Mouse (Mus musculus): ENCODE results near the gene Kcnq2. TPM values are rescaled to one million over a fixed set of nuclear protein-coding genes. Genes with fewer than 3 reads are reported as not detected.

Kcnq2 gene
- total RNA-seq, 1 experiment: 4.6 TPM

DNA sequence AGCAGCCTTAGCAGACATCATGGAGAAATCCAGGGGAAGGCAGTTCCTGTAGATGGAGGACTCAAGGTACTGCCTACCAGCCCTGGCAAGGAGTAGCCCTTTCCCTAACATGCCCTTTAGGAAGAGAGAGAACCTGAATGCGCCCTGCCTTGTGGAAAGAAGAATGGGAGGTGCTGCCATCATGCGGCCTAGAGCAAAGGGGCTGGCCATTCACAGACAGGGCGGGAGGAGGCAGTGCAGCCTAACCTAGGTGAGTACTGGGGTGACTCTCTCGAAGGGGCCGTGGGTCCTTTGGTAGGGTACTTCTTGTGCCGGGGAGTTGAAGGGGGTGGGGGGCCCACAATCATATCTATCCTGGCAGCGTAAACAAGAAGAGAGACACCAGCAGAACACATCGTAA lies 50.1 kb downstream of the Kcnq2 start:
- in situ Hi-C loops (cut with MboI; ENCODE audit: low sequenced_read_pairs in 2 of 2, unreplicated experiment in 2 of 2): no loop called here
- no peak overlapping the region for H3K27ac ChIP-seq (ENCODE audit: insufficient read depth, low read depth, low read length, poor library complexity, severe bottlenecking)
- no peak for TF ChIP-seq ZC3H11A (IDR thresholded peaks at IDR 0.05; ENCODE audit: borderline replicate concordance, low read depth, low read length)
- no peak for TF ChIP-seq CHD2 (IDR thresholded peaks at IDR 0.05; ENCODE audit: low read depth, low read length)
- no peak for TF ChIP-seq MAFK (IDR thresholded peaks at IDR 0.05; ENCODE audit: insufficient read depth, low read depth, low read length)
- TF ChIP-seq HCFC1 (IDR thresholded peaks at IDR 0.05; ENCODE audit: borderline replicate concordance, insufficient read depth, low read length): no peak
- TF ChIP-seq ZNF384 (IDR thresholded peaks at IDR 0.05; ENCODE audit: low read depth, low read length): no peak
- no peaks in the 10 kb centered on the region for H3K36me3 ChIP-seq (ENCODE audit: control insufficient read depth, insufficient read depth, low read length, poor library complexity, severe bottlenecking)
- no peak for DNase-seq (ENCODE audit: low read depth, low spot score)
- H3K4me1 ChIP-seq (ENCODE audit: control insufficient read depth in 2 of 2, insufficient read depth in 2 of 2, low read length in 2 of 2, poor library complexity in 1 of 2): no peaks in the 10 kb centered on the region
- no peaks in the 10 kb centered on the region for H3K9me3 ChIP-seq (ENCODE audit: control insufficient read depth, insufficient read depth, low read depth, low read length)
- no peak overlapping the region for H3K9ac ChIP-seq (ENCODE audit: insufficient read depth, low read depth, low read length, poor library complexity, severe bottlenecking)
- H3K4me3 ChIP-seq (ENCODE audit: insufficient read depth in 1 of 2, low read depth in 1 of 2, low read length in 2 of 2, poor library complexity in 1 of 2, severe bottlenecking in 1 of 2): no peak overlapping the region

- H3K9me3 ChIP-seq (ENCODE audit: control insufficient read depth, insufficient read depth, low read depth, low read length): no peaks in the 10 kb centered on the region
- in situ Hi-C loops (cut with MboI; ENCODE audit: low sequenced_read_pairs in 2 of 2, unreplicated experiment in 2 of 2): no loop called here
- H3K36me3 ChIP-seq (ENCODE audit: control insufficient read depth, insufficient read depth, low read length, poor library complexity, severe bottlenecking): no peaks in the 10 kb centered on the region
- H3K9ac ChIP-seq (ENCODE audit: insufficient read depth, low read depth, low read length, poor library complexity, severe bottlenecking): no peak overlapping the region
- H3K4me3 ChIP-seq (ENCODE audit: insufficient read depth in 1 of 2, low read depth in 1 of 2, low read length in 2 of 2, poor library complexity in 1 of 2, severe bottlenecking in 1 of 2): no peak overlapping the region
- DNase-seq (ENCODE audit: low read depth, low spot score): no peak
- no peak overlapping the region for H3K27ac ChIP-seq (ENCODE audit: insufficient read depth, low read depth, low read length, poor library complexity, severe bottlenecking)
- H3K4me1 ChIP-seq (ENCODE audit: control insufficient read depth in 2 of 2, insufficient read depth in 2 of 2, low read length in 2 of 2, poor library complexity in 1 of 2): no peaks in the 10 kb centered on the region
- TF ChIP-seq ZNF384 (IDR thresholded peaks at IDR 0.05; ENCODE audit: low read depth, low read length): no peak
- TF ChIP-seq ZC3H11A (IDR thresholded peaks at IDR 0.05; ENCODE audit: borderline replicate concordance, low read depth, low read length): no peak
- TF ChIP-seq MAFK (IDR thresholded peaks at IDR 0.05; ENCODE audit: insufficient read depth, low read depth, low read length): no peak
- no peak for TF ChIP-seq HCFC1 (IDR thresholded peaks at IDR 0.05; ENCODE audit: borderline replicate concordance, insufficient read depth, low read length)
- no peak for TF ChIP-seq CHD2 (IDR thresholded peaks at IDR 0.05; ENCODE audit: low read depth, low read length)
Measured at GRCm38 (mm10) chr2:181083945-181084344, 51.2 kb downstream of the Kcnq2 start.

DNA sequence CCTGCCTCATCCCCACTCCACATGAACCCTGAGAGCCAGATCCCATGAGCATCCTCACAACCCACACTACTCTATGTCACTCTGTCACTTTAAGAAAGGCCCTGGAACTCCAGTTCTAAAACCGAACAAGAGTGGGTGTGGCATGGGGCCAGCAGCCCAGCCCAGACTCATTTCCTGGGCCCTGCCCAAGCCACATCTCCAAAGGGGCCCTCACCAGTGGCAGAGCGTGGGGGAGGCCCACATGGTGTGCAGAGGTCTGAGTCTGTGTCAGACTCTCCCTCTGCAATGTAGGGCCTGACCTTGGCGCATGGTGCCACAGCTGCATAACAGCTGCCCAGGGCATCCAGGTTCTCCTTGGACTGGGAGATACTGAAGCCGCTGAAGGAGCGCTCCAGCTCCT lies 54.2 kb downstream of the Kcnq2 start:
- no peak overlapping the region for H3K27ac ChIP-seq (ENCODE audit: insufficient read depth, low read depth, low read length, poor library complexity, severe bottlenecking)

DNA sequence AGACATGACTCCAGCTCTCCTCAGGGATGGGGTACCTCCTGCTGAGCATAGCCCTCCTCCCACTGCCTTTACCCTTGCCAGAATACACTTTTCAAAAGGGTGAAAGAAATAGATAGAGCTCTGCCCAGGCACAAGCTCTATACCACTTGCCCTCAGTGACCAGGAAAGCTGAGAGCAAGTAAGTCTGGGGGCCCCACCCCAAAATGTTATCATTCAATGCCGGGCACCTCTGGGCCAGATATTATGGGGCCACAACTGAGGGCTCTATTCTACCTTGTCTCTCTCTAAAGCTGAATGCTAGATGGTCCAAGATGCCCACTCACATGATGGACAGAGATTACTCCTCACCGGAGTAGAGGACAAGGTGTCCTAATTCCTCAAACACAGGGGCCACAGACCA lies 55.6 kb downstream of the Kcnq2 start:
- DNase-seq (ENCODE audit: low read depth, low spot score): no peak
- in situ Hi-C loops (cut with MboI; ENCODE audit: low sequenced_read_pairs in 2 of 2, unreplicated experiment in 2 of 2): no loop called here
- Histone ChIP-seq H3K36me3 (ENCODE audit: control insufficient read depth, insufficient read depth, low read length, poor library complexity, severe bottlenecking) (no peaks in the 10 kb centered on the region), H3K27ac (ENCODE audit: insufficient read depth, low read depth, low read length, poor library complexity, severe bottlenecking) (no peak overlapping the region), H3K4me1 (ENCODE audit: control insufficient read depth in 2 of 2, insufficient read depth in 2 of 2, low read length in 2 of 2, poor library complexity in 1 of 2) (no peaks in the 10 kb centered on the region), H3K9ac (ENCODE audit: insufficient read depth, low read depth, low read length, poor library complexity, severe bottlenecking) (no peak overlapping the region), H3K9me3 (ENCODE audit: control insufficient read depth, insufficient read depth, low read depth, low read length) (no peaks in the 10 kb centered on the region), H3K4me3 (ENCODE audit: insufficient read depth in 1 of 2, low read depth in 1 of 2, low read length in 2 of 2, poor library complexity in 1 of 2, severe bottlenecking in 1 of 2) (no peak overlapping the region)
- TF ChIP-seq CHD2 (IDR thresholded peaks at IDR 0.05; ENCODE audit: low read depth, low read length) (no peak), HCFC1 (IDR thresholded peaks at IDR 0.05; ENCODE audit: borderline replicate concordance, insufficient read depth, low read length) (no peak), ZC3H11A (IDR thresholded peaks at IDR 0.05; ENCODE audit: borderline replicate concordance, low read depth, low read length) (no peak), MAFK (IDR thresholded peaks at IDR 0.05; ENCODE audit: insufficient read depth, low read depth, low read length) (no peak), ZNF384 (IDR thresholded peaks at IDR 0.05; ENCODE audit: low read depth, low read length) (no peak)

More for the DNA sequence above, 54.2 kb downstream of the Kcnq2 start:
- Histone ChIP-seq H3K4me3 (ENCODE audit: insufficient read depth in 1 of 2, low read depth in 1 of 2, low read length in 2 of 2, poor library complexity in 1 of 2, severe bottlenecking in 1 of 2) (no peak overlapping the region), H3K36me3 (ENCODE audit: control insufficient read depth, insufficient read depth, low read length, poor library complexity, severe bottlenecking) (no peaks in the 10 kb centered on the region), H3K4me1 (ENCODE audit: control insufficient read depth in 2 of 2, insufficient read depth in 2 of 2, low read length in 2 of 2, poor library complexity in 1 of 2) (no peaks in the 10 kb centered on the region), H3K9me3 (ENCODE audit: control insufficient read depth, insufficient read depth, low read depth, low read length) (no peaks in the 10 kb centered on the region), H3K9ac (ENCODE audit: insufficient read depth, low read depth, low read length, poor library complexity, severe bottlenecking) (no peak overlapping the region)
- in situ Hi-C loops (cut with MboI; ENCODE audit: low sequenced_read_pairs in 2 of 2, unreplicated experiment in 2 of 2): no loop called here
- DNase-seq (ENCODE audit: low read depth, low spot score): no peak
- TF ChIP-seq MAFK (IDR thresholded peaks at IDR 0.05; ENCODE audit: insufficient read depth, low read depth, low read length) (no peak), CHD2 (IDR thresholded peaks at IDR 0.05; ENCODE audit: low read depth, low read length) (no peak), ZC3H11A (IDR thresholded peaks at IDR 0.05; ENCODE audit: borderline replicate concordance, low read depth, low read length) (no peak), ZNF384 (IDR thresholded peaks at IDR 0.05; ENCODE audit: low read depth, low read length) (no peak), HCFC1 (IDR thresholded peaks at IDR 0.05; ENCODE audit: borderline replicate concordance, insufficient read depth, low read length) (no peak)

- no peak overlapping the region for H3K9ac ChIP-seq (ENCODE audit: insufficient read depth, low read depth, low read length, poor library complexity, severe bottlenecking)
- no peak overlapping the region for H3K27ac ChIP-seq (ENCODE audit: insufficient read depth, low read depth, low read length, poor library complexity, severe bottlenecking)
- TF ChIP-seq MAFK (IDR thresholded peaks at IDR 0.05; ENCODE audit: insufficient read depth, low read depth, low read length): no peak
- no peak for TF ChIP-seq HCFC1 (IDR thresholded peaks at IDR 0.05; ENCODE audit: borderline replicate concordance, insufficient read depth, low read length)
- TF ChIP-seq ZC3H11A (IDR thresholded peaks at IDR 0.05; ENCODE audit: borderline replicate concordance, low read depth, low read length): no peak
- no peak for TF ChIP-seq CHD2 (IDR thresholded peaks at IDR 0.05; ENCODE audit: low read depth, low read length)
- no peak for TF ChIP-seq ZNF384 (IDR thresholded peaks at IDR 0.05; ENCODE audit: low read depth, low read length)
- no peak for DNase-seq (ENCODE audit: low read depth, low spot score)
- in situ Hi-C loops (cut with MboI; ENCODE audit: low sequenced_read_pairs in 2 of 2, unreplicated experiment in 2 of 2): no loop called here
- H3K36me3 ChIP-seq (ENCODE audit: control insufficient read depth, insufficient read depth, low read length, poor library complexity, severe bottlenecking): no peaks in the 10 kb centered on the region
- no peaks in the 10 kb centered on the region for H3K9me3 ChIP-seq (ENCODE audit: control insufficient read depth, insufficient read depth, low read depth, low read length)
- H3K4me1 ChIP-seq (ENCODE audit: control insufficient read depth in 2 of 2, insufficient read depth in 2 of 2, low read length in 2 of 2, poor library complexity in 1 of 2): no peaks in the 10 kb centered on the region
- H3K4me3 ChIP-seq (ENCODE audit: insufficient read depth in 1 of 2, low read depth in 1 of 2, low read length in 2 of 2, poor library complexity in 1 of 2, severe bottlenecking in 1 of 2): no peak overlapping the region
Measured at GRCm38 (mm10) chr2:181078908-181079307, 56.2 kb downstream of the Kcnq2 start.

Data from ES-E14 (cell line).